Mouse (Mus musculus): ENCODE data around the gene Bud13.
A peak's percentile ranks its signal among the peaks of the same experiment; 100 is the strongest.

Bud13 gene

GRCm38 (mm10) chr9:46282631-46283436 is at the start of gene Bud13:
Gene Bud13, plus strand, starts transcription at chr9:46283008.
- DNase-seq: peak; percentile 98

- DNase-seq: no peak
These were observed 47.6 kb upstream of the Bud13 start for GRCm38 (mm10) chr9:46235196-46235595.

- no peak for DNase-seq
These were observed 47.4 kb upstream of the Bud13 start, which contains the start of gene Apoc3 for GRCm38 (mm10) chr9:46235596-46235648. Gene Apoc3, minus strand, starts transcription at chr9:46235636.

GRCm38 (mm10) chr9:46235649-46236048 is 47.2 kb upstream of the Bud13 start:
- no peak for DNase-seq

- DNase-seq: no peak
These were observed 44.0 kb upstream of the Bud13 start for GRCm38 (mm10) chr9:46238850-46239249.

GRCm38 (mm10) chr9:46240526-46241153 is 42.2 kb upstream of the Bud13 start, which contains the start of gene Apoa4:
Gene Apoa4, plus strand, starts transcription at chr9:46240696.
- no peak for DNase-seq

GRCm38 (mm10) chr9:46241818-46242217 is 41.0 kb upstream of the Bud13 start:
- DNase-seq: no peak

- DNase-seq: no peak
These were observed 39.7 kb upstream of the Bud13 start for GRCm38 (mm10) chr9:46243122-46243521.

- DNase-seq: no peak
These were observed 39.2 kb upstream of the Bud13 start for GRCm38 (mm10) chr9:46243584-46243983.

GRCm38 (mm10) chr9:46246752-46247324 is 36.0 kb upstream of the Bud13 start:
- peak; percentile 44 for DNase-seq

- no peak for DNase-seq
These were observed 26.6 kb upstream of the Bud13 start for GRCm38 (mm10) chr9:46256177-46256576.

- DNase-seq: no peak
These were observed 26.0 kb upstream of the Bud13 start for GRCm38 (mm10) chr9:46256658-46257385.

GRCm38 (mm10) chr9:46257546-46257945 is 25.3 kb upstream of the Bud13 start:
- no peak for DNase-seq

GRCm38 (mm10) chr9:46259111-46259510 is 23.7 kb upstream of the Bud13 start:
- no peak for DNase-seq

GRCm38 (mm10) chr9:46261131-46261530 is 21.7 kb upstream of the Bud13 start:
- DNase-seq: no peak

GRCm38 (mm10) chr9:46268343-46268873 is 14.4 kb upstream of the Bud13 start, which contains the start of gene Apoa5:
Gene Apoa5, plus strand, starts transcription at chr9:46268633.
- DNase-seq: no peak

- DNase-seq: no peak
These were observed 13.7 kb upstream of the Bud13 start for GRCm38 (mm10) chr9:46269125-46269524.

- DNase-seq: no peak
These were observed 12.0 kb upstream of the Bud13 start for GRCm38 (mm10) chr9:46270782-46271181.

GRCm38 (mm10) chr9:46272070-46272469 is 10.7 kb upstream of the Bud13 start:
- DNase-seq: peak; percentile 14

GRCm38 (mm10) chr9:46272677-46273454 is 9.9 kb upstream of the Bud13 start, which contains the start of gene Zpr1:
Gene Zpr1, plus strand, starts transcription at chr9:46273064.
- peak; percentile 89 for DNase-seq

- DNase-seq: no peak
These were observed 8.3 kb upstream of the Bud13 start for GRCm38 (mm10) chr9:46274494-46274893.

- no peak for DNase-seq
These were observed 15.6 kb downstream of the Bud13 start for GRCm38 (mm10) chr9:46298381-46298780.

GRCm38 (mm10) chr9:46302142-46302541 is 19.3 kb downstream of the Bud13 start:
- peak; percentile 58 for DNase-seq
